Mouse (Mus musculus): ENCODE data around the gene Slc25a33. TPM values are rescaled to one million over a fixed set of nuclear protein-coding genes. Genes with fewer than 3 reads are reported as not detected.
A peak's percentile ranks its signal among the peaks of the same experiment; 100 is the strongest.

Slc25a33 gene
- total RNA-seq, 2 experiments from 2014 or later = 22.7 to 25.7 TPM

DNA sequence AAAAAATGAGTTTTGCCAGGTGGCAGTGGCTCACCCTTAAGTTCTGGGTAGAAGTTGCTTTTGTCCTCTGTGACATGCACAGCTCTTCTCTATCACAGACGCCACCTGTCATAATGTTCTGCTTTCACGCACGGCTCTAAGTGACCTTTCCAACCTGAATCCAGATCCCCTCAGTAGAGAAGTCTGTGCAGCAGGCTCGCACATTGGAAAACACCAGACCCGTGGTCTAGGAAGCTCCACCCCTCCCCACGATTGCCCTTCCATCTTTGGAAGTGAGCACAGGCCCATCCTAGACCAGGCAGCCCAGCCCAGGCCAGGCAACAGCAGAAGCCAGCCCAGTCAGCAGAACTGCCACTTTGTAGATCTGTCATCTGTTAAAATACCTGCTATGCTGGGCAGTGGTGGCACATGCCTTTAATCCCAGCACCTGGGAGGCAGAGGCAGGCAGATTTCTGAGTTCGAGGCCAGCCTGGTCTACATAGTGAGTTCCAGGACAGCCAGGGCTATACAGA is 20.9 kb upstream of the Slc25a33 start:
- DNase-seq = no peak

DNA sequence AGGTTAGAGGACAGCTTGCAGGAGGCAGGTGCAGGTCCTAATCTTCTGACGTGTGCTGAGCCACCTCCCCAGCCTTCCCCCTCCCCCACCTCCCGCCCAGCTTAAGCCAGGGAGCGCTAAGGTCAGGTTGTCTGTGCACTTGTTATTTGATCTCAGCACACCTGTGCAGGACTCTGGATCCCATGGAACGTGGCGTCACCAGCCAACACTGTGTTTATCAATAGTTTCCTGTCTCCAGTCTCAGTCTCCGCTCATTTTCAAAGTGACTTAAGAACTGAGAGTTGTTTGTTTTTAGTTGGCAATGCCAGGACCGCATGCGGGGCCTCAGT is 19.9 kb upstream of the Slc25a33 start:
- no peak for DNase-seq

DNA sequence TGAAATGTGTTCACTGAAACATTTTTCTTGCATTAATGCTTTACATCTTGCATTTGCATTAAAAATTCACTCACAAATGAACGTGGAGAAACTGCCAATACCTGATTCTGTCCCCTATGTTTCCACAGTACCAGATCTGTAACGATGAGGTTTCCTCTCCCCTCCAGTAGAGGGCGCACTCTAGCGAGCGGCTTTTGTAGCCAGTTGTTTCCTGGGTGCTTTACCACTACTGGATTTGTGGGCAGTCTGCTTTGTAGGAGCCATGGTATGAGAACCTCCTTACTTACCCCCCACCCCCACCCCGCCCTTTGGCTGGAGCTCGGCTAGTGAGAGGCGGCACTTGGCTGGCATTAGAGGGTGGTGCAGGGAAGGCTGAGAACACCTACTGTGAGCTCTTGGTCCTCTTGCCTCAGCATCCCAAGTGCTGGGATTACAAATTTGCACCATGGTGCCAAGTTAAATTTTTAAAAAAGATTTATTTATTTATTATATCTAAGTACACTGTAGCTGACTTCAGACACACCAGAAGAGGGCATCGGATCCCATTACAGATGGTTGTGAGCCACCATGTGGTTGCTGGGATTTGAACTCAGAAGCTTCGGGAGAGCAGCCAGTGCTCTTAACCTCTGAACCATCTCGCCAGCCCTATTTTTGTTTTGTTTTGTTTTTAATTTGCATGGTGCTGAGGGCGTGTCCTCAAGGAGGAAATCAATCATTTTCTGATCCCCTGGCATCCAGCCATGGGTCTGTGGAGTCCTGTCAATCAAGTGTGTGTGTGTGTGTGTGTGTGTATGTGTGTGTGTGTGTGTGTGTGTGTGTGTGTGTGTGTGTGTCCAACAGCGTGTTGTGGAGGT is 19.3 kb upstream of the Slc25a33 start:
- peak in 1 of 2 experiments; percentile 57 for DNase-seq

DNA sequence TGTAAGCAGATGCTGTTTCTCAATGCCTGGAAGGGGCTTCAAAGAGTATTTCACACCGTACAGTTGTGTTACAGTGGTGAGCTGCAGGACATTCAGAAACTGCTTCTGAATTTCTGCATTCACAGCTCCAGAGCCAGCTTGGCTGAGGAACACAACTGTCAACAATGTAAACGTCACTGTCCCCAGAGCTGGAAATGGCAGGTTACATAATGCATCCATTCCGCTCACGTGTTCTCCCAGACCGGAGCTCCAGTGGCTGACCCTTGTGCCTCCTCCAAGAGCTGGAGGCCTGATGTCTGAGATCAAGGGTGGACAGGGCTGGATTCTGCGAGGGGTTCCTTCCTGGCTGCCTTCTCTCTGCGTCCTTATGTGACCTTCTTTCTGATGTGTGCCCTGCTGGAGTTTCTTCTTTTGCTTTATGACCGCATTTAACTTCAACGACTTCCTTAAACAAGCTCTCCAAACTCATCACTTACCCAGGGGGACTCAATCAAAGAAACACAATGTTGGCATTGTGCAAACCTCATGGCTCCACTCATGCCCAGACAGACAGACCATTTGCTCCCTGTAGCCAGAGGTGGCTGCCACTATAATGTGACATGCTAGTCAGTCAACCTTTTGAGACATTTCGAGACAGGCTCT is 18.2 kb upstream of the Slc25a33 start:
- peak; percentile 79 to 89 for DNase-seq

DNA sequence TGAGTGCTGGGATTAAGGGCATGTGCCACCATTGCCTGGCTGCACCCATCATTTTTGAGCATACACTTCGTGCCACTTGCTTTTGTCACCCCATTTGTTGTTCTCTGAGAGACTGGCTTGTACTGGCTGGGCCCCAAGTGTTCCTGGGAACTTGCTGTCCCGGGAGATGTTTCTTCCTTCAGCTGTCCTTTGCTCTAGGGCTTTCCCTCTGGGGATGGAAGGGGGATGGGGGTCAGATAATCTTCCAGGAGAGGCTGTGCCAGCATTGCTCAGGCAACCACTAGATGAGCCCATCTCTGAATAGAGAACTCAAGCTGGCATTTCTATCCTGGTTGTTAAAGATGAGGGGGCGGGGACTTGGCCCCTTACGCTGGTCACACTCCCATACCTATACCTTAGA is 17.4 kb upstream of the Slc25a33 start:
- DNase-seq = peak; percentile 76 to 84

DNA sequence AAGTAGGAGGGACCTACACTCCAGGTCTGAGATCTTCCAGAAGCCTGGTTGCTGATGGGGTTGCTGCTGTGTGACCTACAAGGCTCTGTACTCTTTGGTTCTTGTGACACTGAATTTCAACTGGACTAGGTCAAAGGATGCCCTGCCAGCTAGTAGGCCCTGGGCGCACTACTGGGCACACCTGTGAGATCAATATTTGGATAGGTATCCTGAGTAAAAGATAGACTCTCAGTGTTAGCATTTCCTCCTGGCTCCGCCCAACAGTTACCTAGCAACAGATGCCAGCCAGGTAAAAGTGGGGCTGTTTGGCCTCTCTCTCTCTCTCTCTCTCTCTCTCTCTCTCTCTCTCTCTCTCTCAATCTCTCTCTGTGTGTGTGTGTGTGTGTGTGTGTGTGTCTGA is 16.9 kb upstream of the Slc25a33 start:
- no peak for DNase-seq

DNA sequence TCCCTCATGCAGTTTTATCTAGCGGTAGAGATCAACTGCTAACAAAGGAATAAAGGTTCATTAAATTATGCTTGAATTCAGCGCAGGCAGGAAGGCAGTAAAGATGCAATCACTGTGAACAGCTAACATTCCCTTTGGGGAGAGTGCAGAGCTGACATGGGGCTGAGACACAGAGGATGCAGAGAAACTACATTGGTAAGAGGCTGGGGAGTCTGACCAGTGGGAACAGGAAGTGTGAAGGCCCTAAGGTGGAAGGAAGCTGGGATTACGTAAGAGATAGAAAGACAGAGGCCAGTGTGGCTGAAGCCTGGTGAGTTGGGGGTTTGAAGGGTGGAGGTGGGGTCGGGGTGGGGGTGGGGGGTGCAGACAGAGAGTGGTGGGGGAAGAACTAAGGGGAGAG is 16.5 kb upstream of the Slc25a33 start:
- DNase-seq = no peak

DNA sequence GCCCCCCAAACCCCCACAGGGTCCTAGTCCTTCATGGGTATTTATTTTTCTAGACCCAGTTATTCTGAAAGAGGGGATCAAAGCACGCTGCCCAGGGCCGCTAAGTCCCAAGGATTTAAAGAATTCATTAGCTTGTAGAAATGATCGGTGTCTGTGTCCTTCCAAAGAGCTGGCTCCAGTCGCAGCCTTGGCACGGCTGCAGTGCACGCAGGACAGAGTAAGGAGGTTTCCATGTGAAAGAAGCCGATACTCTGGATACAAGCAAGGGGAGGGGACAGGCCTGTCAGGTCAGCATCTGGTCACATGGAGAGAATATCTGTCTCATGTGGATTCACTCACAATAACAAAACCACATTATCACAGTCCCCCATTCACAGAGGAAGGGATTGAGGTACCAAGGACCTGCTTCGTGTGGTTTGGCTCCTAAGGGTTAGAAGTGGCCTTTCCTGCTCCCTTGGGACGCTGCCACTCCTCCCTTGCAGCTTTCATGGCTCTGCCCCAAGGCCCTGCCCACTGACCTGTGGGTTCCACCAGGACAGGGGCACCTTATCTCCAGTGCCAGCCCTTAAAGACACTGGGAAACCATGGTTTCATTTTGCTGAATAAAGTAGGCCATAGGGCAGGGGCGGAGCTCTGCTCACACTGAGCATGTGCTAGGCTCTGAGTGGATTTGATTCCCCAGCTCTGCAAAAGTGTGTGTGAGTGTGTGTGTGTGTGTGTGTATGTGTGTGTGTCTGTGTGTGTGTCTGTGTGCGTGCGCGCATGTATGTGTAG is 15.5 kb upstream of the Slc25a33 start:
- peak; percentile 75 to 81 for DNase-seq

DNA sequence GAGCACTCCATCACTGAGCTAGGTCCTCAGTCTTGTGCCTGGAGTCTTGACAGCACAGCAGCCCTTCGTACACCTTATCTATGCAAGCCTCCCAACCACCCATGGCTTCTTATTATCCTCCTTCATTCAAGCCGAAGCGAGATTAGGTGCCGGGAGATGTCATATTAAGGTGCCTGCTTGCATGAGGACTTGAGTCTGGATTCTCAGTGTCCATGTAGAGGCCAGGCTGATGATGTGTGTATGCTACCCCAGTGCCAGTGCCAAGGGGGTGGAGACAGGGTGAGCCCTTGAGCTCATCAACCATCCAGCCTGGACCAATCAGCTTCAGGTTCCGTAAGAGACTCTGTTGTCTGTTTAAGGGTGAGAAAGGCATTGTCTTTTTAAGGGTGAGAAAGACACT is 10.8 kb upstream of the Slc25a33 start:
- DNase-seq = no peak

DNA sequence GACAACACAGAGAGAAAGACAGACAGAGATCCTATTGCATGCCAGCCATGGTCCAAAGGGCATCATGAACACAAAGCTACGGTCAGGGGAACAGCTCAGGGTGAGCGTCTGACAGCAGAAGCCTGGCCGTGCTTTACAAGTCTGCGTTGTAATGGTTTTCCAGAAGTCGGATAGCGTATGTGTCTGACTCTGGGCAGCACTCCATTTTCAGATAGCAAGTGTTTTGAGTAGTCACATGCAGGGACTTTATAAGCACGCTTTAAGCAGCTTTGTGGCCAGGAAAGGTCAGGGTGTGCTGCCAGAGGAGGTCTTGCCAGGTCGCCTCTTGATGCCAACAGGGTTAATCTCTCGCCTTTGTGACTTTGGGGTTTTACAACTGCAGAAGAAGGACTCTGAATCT is 10.3 kb upstream of the Slc25a33 start:
- DNase-seq = peak; percentile 75 to 76

DNA sequence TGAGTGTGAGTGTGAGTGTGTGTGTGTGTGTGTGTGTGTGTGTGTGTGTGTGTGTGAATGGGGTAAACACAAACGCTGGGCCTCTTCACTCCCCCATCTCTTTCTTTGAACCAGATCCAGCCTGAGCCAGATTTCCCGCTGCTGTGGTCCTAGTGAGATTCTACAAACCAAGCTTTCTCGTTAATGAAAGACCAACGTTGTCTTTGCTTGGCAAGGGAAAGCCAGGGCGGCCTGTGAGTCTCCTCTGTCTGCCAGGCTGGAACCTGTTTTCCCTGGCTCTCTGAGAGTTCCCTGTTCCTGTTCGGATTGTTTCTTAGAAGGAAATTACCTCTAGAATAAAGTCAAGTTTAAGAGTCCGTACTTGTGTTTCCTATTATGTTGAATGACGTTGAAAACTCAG is 8.9 kb upstream of the Slc25a33 start:
- DNase-seq = no peak

DNA sequence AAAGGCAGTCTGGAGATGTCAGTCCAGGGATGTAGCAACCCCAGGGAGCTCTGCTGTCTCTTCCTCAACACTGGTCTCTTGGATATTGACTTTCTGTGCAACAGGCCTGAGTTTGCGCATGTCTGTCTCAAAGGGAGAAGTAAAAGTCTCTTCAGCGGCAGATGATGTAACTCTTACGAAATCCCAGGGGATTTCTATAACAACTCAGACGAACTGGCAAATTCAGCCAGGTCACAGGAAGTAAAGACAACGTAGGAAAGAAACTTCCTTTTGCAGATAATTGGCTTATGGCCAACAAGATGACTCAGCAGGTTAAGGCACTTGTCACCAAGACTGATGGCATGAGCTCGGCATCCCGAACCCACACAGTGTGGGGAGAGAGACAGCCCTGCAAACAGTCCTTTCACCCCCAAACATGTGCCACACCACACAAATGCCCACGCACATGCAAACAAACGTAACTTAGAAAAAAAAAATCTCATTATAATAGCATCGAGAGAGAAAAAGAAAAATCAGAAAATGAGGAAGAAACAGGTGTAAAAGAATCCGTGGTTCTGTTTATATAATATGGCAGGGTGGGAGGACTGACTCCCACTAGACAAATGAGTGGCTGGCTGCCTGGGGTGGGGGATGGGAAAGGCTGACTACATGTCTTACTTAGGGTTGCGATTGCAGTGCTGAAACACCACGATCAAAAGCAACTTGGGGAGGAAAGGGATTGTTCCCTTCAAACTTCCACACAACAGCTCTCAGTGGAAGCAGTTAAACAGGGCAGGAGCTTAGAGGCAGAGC is 6.7 kb upstream of the Slc25a33 start:
- peak; percentile 64 to 78 for DNase-seq

DNA sequence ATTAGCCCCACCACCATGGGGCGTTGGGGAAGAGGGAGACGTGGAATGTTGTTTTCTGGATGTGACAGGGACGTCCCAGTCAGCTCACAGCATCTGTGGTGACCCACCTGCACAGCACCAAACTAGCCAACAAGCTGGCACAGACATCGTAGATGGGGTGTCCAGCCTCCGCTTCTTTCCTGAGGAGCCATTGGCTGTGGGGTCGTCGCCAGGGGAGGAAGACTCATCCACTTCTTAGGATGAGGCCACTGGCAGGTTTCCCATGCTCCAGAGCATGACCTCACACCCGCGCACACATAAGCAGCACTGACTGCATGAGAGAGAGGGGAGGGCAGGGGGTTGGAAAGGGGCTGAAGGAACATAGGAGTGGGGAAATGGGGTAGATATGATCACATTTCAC is 5.9 kb upstream of the Slc25a33 start:
- no peak for DNase-seq

DNA sequence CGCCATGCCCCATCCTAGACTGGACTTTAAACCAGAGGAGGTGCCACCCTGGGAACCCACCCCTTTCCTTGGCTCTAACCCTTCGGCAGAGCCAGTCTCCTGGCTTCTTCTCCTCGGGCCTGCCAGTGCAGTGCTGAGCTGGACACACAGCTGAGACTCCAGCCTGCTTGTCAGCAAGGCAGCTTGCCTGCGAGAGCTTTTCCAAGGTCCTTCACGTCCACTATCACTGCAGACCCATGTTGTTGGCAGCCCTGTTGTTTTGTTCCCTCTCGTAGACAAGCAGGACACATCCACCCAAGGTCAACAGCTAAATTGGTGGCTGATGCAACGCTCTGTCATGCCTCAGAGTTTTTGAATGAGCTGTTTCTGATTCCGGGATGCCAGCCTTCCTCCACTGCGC is 3.0 kb upstream of the Slc25a33 start:
- peak; percentile 68 to 87 for DNase-seq

DNA sequence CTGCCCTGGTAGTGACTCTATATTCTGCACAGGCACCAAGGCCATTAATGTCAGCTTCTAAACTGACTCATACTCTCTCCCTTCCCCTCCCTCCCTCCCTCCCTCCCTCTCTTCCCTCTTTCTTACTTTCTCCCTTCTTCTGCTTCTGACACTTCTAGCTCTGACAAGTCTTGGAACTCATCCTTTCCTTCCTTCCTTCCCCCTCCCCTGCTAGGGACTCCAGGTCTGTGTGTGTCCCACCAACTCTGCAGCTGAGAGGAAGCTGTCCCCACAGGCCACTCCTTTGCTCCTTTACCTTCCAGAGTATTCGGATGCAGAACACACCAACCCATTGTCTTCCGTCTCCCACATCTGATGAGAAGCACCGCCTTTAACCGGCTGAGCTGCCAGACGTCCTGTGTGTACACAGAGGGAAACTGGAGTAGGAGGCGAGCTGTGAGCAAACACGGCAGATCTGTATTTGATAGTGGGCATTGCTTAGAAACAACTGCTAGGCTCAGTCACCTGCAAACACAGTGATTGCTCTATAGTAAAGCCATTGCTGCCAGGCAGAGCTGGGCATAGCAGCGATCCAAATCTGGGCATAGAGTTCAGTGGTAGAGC is 1.8 kb upstream of the Slc25a33 start:
- DNase-seq = no peak

DNA sequence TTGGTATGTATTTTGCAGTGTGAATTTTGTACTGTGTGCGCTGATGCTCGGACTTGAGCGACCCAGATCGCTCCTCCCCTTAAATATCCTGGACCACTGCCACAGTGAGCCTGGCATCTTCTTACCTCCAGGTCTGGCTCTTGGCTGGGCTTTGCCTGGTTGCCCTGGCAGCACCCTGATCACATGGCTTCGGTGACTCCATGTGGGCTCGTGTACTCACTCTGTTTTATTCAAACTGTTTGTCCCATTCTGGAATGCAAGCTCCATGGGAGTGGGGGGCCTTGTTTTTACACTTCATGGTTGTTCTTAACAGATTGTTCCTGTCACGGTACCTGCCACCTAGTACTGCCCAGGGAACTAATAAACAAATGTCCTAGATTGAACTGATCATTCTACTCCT is 1.3 kb upstream of the Slc25a33 start:
- peak; percentile 81 to 84 for DNase-seq

DNA sequence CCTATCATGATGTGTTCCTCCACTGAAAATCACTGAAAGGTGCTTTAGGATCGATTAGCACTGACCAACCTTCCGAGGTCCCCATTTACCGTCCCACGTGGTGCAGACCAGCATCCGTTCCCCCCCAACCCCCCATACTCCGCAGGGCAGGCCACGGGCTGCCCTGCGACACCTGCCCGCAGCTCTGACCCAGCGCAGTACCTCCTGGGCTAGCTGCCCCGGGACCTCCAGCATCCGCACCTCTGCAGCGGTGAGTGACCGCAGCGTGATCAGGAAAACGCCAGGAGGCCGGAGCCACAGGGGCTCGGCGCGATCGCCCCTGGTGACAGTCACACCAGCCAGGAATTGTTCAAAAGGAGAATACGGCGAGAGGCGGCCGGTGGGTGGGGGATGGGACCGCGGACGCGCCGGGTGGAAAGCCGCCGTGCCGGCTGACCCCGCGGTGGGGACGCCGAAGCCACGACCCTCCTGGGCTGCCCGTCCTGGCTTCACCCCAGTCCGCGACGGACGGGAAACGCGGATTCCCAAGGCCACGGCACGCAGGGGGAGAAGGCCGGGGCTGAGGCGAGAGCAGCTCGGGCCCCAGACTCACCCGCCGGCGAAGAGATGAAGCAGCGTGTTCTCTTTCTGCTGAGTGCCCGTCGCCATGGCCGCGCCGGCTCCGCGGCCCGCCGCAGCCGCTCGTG is 526 bp downstream of the Slc25a33 start:
- no peak for DNase-seq

DNA sequence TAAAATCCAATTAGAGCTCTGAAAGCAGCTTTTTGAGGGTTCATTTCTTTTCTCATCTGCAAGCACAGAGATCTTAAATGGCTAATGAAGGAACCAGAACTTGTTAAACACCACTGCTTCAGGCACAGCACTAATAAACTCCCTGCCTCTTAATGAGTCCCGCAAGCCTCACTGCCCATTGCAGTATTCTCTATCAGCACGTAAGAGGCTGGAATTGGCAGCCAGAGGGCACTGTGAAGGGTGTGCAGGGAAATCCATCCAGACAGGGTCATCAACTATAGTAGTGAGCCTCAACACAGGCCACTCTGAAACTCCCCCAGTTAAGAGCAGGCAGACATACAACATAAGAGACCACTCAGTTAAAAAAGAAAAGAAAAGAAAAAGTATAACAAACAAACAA is 1.7 kb downstream of the Slc25a33 start:
- peak in 1 of 2 experiments; percentile 54 for DNase-seq

DNA sequence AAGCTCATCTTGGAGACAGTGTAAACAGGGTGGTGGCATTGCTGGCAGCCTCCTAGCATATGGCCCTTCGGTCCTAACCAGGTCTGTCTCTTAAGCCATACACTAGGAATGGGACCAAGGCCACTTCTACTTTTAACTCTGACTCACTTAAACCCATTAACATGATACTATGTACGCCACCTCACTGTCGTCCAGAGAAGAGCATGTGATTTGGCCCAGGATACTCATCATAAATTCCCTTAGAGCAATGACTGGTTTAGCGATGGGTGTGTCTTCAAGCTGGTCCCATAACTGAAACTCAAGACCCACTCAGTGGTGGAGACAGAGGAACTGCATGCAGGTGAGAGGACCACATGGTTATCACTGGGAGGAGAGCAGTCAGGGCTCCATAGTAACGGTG is 8.9 kb downstream of the Slc25a33 start:
- DNase-seq = no peak

DNA sequence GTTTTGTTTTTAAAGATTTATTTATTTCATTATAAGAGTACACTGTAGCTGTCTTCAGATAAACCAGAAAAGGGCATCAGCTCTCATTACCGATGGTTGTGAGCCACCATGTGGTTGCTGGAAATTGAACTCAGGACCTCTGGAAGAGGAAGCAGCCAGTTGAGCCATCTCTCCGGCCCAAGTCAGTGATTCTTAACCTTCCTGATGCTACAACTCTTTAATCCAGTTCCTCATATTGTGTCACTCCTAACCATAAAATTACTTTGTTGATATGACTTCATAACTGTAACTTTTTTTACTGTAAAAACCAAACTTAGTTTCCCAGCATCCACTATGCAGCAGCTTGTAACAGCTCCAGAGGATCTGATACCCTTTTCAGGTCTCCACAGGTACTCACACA is 10.7 kb downstream of the Slc25a33 start:
- DNase-seq = no peak

DNA sequence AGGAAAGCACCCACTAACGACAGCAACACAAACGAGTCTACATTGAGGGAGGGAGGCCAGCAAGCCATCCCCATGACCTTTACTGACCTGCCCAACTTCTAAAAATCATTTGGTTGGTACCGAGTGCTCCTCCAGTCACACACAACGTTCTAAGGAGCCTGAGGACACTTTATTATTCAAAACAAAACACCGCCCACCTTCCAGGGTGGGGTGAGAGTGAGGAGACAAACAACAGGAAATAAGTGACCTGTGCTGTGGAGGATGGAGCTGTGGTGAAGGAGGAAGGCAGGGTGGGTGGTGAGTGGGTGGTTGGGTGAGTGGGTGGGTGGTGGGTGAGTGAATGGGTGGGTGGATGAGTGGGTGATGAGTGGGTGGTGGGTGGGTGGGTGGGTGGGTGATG is 14.6 kb downstream of the Slc25a33 start:
- no peak for DNase-seq
